Mouse (Mus musculus) gastrocnemius, postnatal 4 days (tissue): Measurements from ENCODE around the gene Tank. TPM values are rescaled to one million over a fixed set of nuclear protein-coding genes. Genes with fewer than 3 reads are reported as not detected.

Experiments
- DNase-seq, 2 experiments: peaks; one replicate each; pipeline ENCODE4 v3.0.0; 2021 to 2022; ENCODE audit warnings: low spot score in 2 of 2, mixed read lengths in 2 of 2
- long read RNA-seq, 2 experiments: library from polyadenylated mRNA; stranded (forward); transcript quantifications; one replicate each; pipeline ENCODE4 v2.0.0; 2021
- total RNA-seq, 2 experiments: library from RNA; stranded (reverse); gene quantifications; 2 replicates each; pipeline ENCODE4 v1.2.3; 2021

Tank gene
- total RNA-seq, result 10 to 100 TPM; 17.5 to 22.0 TPM
- long read RNA-seq, experiment 1, transcript Tank-203 (8 exons, 2,039 nt), result major isoform, 10 of 19 reads
- long read RNA-seq, experiment 1, partial matches to known transcripts, result 2 of 19 reads
- long read RNA-seq, experiment 1, other reads (novel, unspliced or antisense), result 4 of 19 reads
- long read RNA-seq, experiment 2, transcript Tank-203 (8 exons, 2,039 nt), result major isoform, 8 of 17 reads
- long read RNA-seq, experiment 2, partial matches to known transcripts, result 0 of 17 reads
- long read RNA-seq, experiment 2, other reads (novel, unspliced or antisense), result 9 of 17 reads

GRCm38 (mm10) chr2:61578433-61578832 lies at the start of gene Tank:
Tank (plus strand) TSS chr2:61578585.
- no peak for DNase-seq

GRCm38 (mm10) chr2:61532326-61532725 lies 46.1 kb upstream of the Tank start:
- no peak for DNase-seq

- DNase-seq, result peak; percentile 31 to 78
Measured at GRCm38 (mm10) chr2:61533131-61533530, 45.3 kb upstream of the Tank start.

- DNase-seq, result no peak
Measured at GRCm38 (mm10) chr2:61536901-61537300, 41.5 kb upstream of the Tank start.

- no peak for DNase-seq
Measured at GRCm38 (mm10) chr2:61539378-61539777, 39.0 kb upstream of the Tank start.

- DNase-seq, result no peak
Measured at GRCm38 (mm10) chr2:61542426-61542825, 36.0 kb upstream of the Tank start.

- DNase-seq, result no peak
Measured at GRCm38 (mm10) chr2:61545666-61546065, 32.7 kb upstream of the Tank start.

- DNase-seq, result no peak
Measured at GRCm38 (mm10) chr2:61548021-61548420, 30.4 kb upstream of the Tank start.

GRCm38 (mm10) chr2:61551680-61552079 lies 26.7 kb upstream of the Tank start:
- DNase-seq, result no peak

GRCm38 (mm10) chr2:61555367-61555766 lies 23.0 kb upstream of the Tank start:
- no peak for DNase-seq

- DNase-seq, result no peak
Measured at GRCm38 (mm10) chr2:61555825-61556224, 22.6 kb upstream of the Tank start.

GRCm38 (mm10) chr2:61556639-61557038 lies 21.7 kb upstream of the Tank start:
- no peak for DNase-seq

- no peak for DNase-seq
Measured at GRCm38 (mm10) chr2:61557848-61558471, 20.4 kb upstream of the Tank start.

- no peak for DNase-seq
Measured at GRCm38 (mm10) chr2:61561058-61561457, 17.3 kb upstream of the Tank start.

GRCm38 (mm10) chr2:61563202-61563601 lies 15.2 kb upstream of the Tank start:
- DNase-seq, result no peak

- no peak for DNase-seq
Measured at GRCm38 (mm10) chr2:61567045-61567783, 11.2 kb upstream of the Tank start.

GRCm38 (mm10) chr2:61569181-61569580 lies 9.2 kb upstream of the Tank start:
- DNase-seq, result no peak

GRCm38 (mm10) chr2:61571343-61571955 lies 6.9 kb upstream of the Tank start:
- no peak for DNase-seq

- no peak for DNase-seq
Measured at GRCm38 (mm10) chr2:61576497-61576896, 1.9 kb upstream of the Tank start.

GRCm38 (mm10) chr2:61576928-61577695 lies 1.3 kb upstream of the Tank start:
- no peak for DNase-seq

GRCm38 (mm10) chr2:61577696-61578062 lies 706 bp upstream of the Tank start:
- DNase-seq, result no peak
